Mouse (Mus musculus) cerebellum, postnatal 25 days (tissue): ENCODE data around the gene Olfr1039.
"Not testable (repeated sequence)": the region's sequence is repeated elsewhere in the genome, so short reads cannot be mapped to it uniquely, and the experiment has no call there.

Experiments
- DNase-seq, 2 experiments: peaks; one replicate each; pipeline ENCODE4 v3.0.0; 2021; ENCODE audit warnings: mixed read lengths in 2 of 2

Gene Olfr1039

GRCm38 (mm10) chr2:86135828-86136227 is at the start of gene Olfr1039:
Olfr1039 (minus strand) TSS chr2:86135928.
- DNase-seq, result no peak

- DNase-seq, result no peak
Observed at GRCm38 (mm10) chr2:86179950-86180349, 44.2 kb upstream of the Olfr1039 start.

- DNase-seq, result no peak
Observed at GRCm38 (mm10) chr2:86177720-86178119, 42.0 kb upstream of the Olfr1039 start, which contains the start of gene Olfr1044. Olfr1044 (minus strand) TSS chr2:86177820.

- DNase-seq, result not testable (repeated sequence)
Observed at GRCm38 (mm10) chr2:86175422-86175821, 39.7 kb upstream of the Olfr1039 start.

GRCm38 (mm10) chr2:86167422-86167821 is 31.7 kb upstream of the Olfr1039 start, which contains the start of gene Olfr1043:
Olfr1043 (minus strand) TSS chr2:86167522.
- DNase-seq, result no peak

GRCm38 (mm10) chr2:86161738-86162137 is 26.0 kb upstream of the Olfr1039 start, which contains the start of gene Olfr1042:
Olfr1042 (minus strand) TSS chr2:86161838.
- no peak for DNase-seq

GRCm38 (mm10) chr2:86146632-86147031 is 10.9 kb upstream of the Olfr1039 start, which contains the start of gene Olfr1040:
Olfr1040 (minus strand) TSS chr2:86146732.
- no peak for DNase-seq

GRCm38 (mm10) chr2:86087285-86087684 is 48.4 kb downstream of the Olfr1039 start, which contains the start of gene Olfr1037:
Olfr1037 (minus strand) TSS chr2:86087385.
- DNase-seq, result no peak

- not testable (repeated sequence) for DNase-seq
Observed at GRCm38 (mm10) chr2:86080478-86080877, 55.2 kb downstream of the Olfr1039 start.
